Mouse (Mus musculus) left cerebral cortex, postnatal 36 days (tissue): ENCODE data around the gene Ugt1a9. TPM values are rescaled to one million over a fixed set of nuclear protein-coding genes. Genes with fewer than 3 reads are reported as not detected.
A peak's percentile ranks its signal among the peaks of the same experiment; 100 is the strongest.
"Not testable (repeated sequence)": the region's sequence is repeated elsewhere in the genome, so short reads cannot be mapped to it uniquely, and the experiment has no call there.

Source experiments
- DNase-seq, 2 experiments: peaks; one replicate each; pipeline ENCODE4 v3.0.0; 2021 to 2022; ENCODE audit warnings: low spot score in 2 of 2, mixed read lengths in 1 of 2
- intact Hi-C: fragments of 180-260 bp; cut with DNase I; formaldehyde crosslinking; loops from one replicate; pipeline ENCODE4 v1.15.1; 2025
- total RNA-seq, 2 experiments: library from RNA; stranded (reverse); gene quantifications; 2 replicates each; pipeline ENCODE4 v1.2.3; 2021

Ugt1a9 gene
- total RNA-seq, 2 experiments from 2014 or later: not detected

- no peak for DNase-seq
- intact Hi-C loops: no loop called here
These were observed 34.2 kb downstream of the Ugt1a9 start for GRCm38 (mm10) chr1:88104667-88105430.

- intact Hi-C loops: no loop called here
- no peak for DNase-seq
These were observed 35.1 kb downstream of the Ugt1a9 start for GRCm38 (mm10) chr1:88105656-88106055.

- DNase-seq, intact Hi-C loops: not testable (repeated sequence)
These were observed 38.5 kb downstream of the Ugt1a9 start for GRCm38 (mm10) chr1:88109027-88109557.

- intact Hi-C loops, DNase-seq: not testable (repeated sequence)
These were observed 39.0 kb downstream of the Ugt1a9 start for GRCm38 (mm10) chr1:88109604-88110003.

- intact Hi-C loops, DNase-seq: not testable (repeated sequence)
These were observed 42.2 kb downstream of the Ugt1a9 start for GRCm38 (mm10) chr1:88112769-88113168.

- intact Hi-C loops, DNase-seq: not testable (repeated sequence)
These were observed 50.0 kb downstream of the Ugt1a9 start for GRCm38 (mm10) chr1:88120550-88120949.

- DNase-seq, intact Hi-C loops: not testable (repeated sequence)
These were observed 50.9 kb downstream of the Ugt1a9 start for GRCm38 (mm10) chr1:88121521-88121920.

- DNase-seq, intact Hi-C loops: not testable (repeated sequence)
These were observed 55.3 kb downstream of the Ugt1a9 start for GRCm38 (mm10) chr1:88125827-88126360.

GRCm38 (mm10) chr1:88129091-88129490 lies 58.5 kb downstream of the Ugt1a9 start:
- DNase-seq, intact Hi-C loops: not testable (repeated sequence)

- DNase-seq, intact Hi-C loops: not testable (repeated sequence)
These were observed 59.6 kb downstream of the Ugt1a9 start for GRCm38 (mm10) chr1:88130223-88130622.

- intact Hi-C loops: no loop called here
- DNase-seq: no peak
These were observed 63.4 kb downstream of the Ugt1a9 start for GRCm38 (mm10) chr1:88133908-88134456.

GRCm38 (mm10) chr1:88134457-88135011 lies 63.9 kb downstream of the Ugt1a9 start, which contains the start of gene Ugt1a6a:
Ugt1a6a (plus strand) TSS chr1:88134809.
- intact Hi-C loops, DNase-seq: not testable (repeated sequence)

- DNase-seq, intact Hi-C loops: not testable (repeated sequence)
These were observed 64.8 kb downstream of the Ugt1a9 start for GRCm38 (mm10) chr1:88135229-88135904.

GRCm38 (mm10) chr1:88136646-88137045 lies 66.0 kb downstream of the Ugt1a9 start:
- DNase-seq: no peak
- intact Hi-C loops: no loop called here

GRCm38 (mm10) chr1:88137264-88137663 lies 66.7 kb downstream of the Ugt1a9 start:
- DNase-seq: no peak

GRCm38 (mm10) chr1:88138145-88138544 lies 67.5 kb downstream of the Ugt1a9 start:
- no peak for DNase-seq
- intact Hi-C loops: no loop called here

More at GRCm38 (mm10) chr1:88137264-88137663, 66.7 kb downstream of the Ugt1a9 start:
- intact Hi-C loops: no loop called here

GRCm38 (mm10) chr1:88140492-88140891 lies 69.9 kb downstream of the Ugt1a9 start:
- DNase-seq: not testable (repeated sequence)
- intact Hi-C loops: loop anchor here (10.0 kb wide), 2 partner anchors 136 to 144 kb away; partner anchors contain the start of gene Usp40

GRCm38 (mm10) chr1:88143966-88144675 lies 73.5 kb downstream of the Ugt1a9 start:
- peak in 1 of 2 experiments; percentile 3 for DNase-seq
- intact Hi-C loops: loop anchor here (10.0 kb wide), 2 partner anchors 139 to 141 kb away; partner anchors contain the start of gene Usp40

- intact Hi-C loops: loop anchor here (10.0 kb wide), 2 partner anchors 140 kb away; partner anchors contain the start of gene Usp40
- not testable (repeated sequence) for DNase-seq
These were observed 74.7 kb downstream of the Ugt1a9 start for GRCm38 (mm10) chr1:88145278-88145677.
